Mouse (Mus musculus) CH12.LX (cell line): ENCODE measurements around the gene Wdr86. TPM values are rescaled to one million over a fixed set of nuclear protein-coding genes. Genes with fewer than 3 reads are reported as not detected.

Experiments used
- DNase-seq: peaks from one replicate; pipeline ENCODE4 v3.0.0-alpha.2; 2013; ENCODE audit errors: extremely low read depth
- H3K27ac ChIP-seq: 2 replicates; pipeline ENCODE4 v1.5.1; 2012; ENCODE audit warnings: low read depth, mild to moderate bottlenecking, control low read depth, moderate library complexity; ENCODE audit not compliant: insufficient read depth
- H3K27me3 ChIP-seq: replicated peaks from 2 replicates; pipeline ENCODE3; 2012; ENCODE audit warnings: inconsistent platforms
- H3K36me3 ChIP-seq, 2 experiments: replicated peaks in 1 of 2; 2 replicates each; pipeline versions ENCODE3 to v1.6.1; 2012; ENCODE audit warnings: inconsistent platforms in 1 of 2, low read length in 1 of 2, mild to moderate bottlenecking in 1 of 2, mixed read lengths in 1 of 2, moderate library complexity in 1 of 2; ENCODE audit not compliant: control insufficient read depth in 1 of 2, insufficient read depth in 1 of 2
- H3K4me1 ChIP-seq, 2 experiments: 2 replicates each; pipeline ENCODE4 v1.6.1; 2012; ENCODE audit warnings: inconsistent platforms in 1 of 2, moderate library complexity in 1 of 2; ENCODE audit not compliant: insufficient read depth in 2 of 2, control insufficient read depth in 1 of 2
- H3K4me2 ChIP-seq: 2 replicates; pipeline ENCODE4 v1.6.1; 2012; ENCODE audit warnings: low read depth, mild to moderate bottlenecking, control low read depth; ENCODE audit not compliant: poor library complexity, insufficient read depth, severe bottlenecking
- H3K4me3 ChIP-seq, 3 experiments: fragments of 150-350 bp in 1 of 3; sonication (generic) in 1 of 3; replicated peaks in 1 of 3; 2 replicates each; pipeline versions ENCODE3 to v1.5.1; 2011 to 2012; ENCODE audit warnings: low read depth in 2 of 3, low read length in 2 of 3, mild to moderate bottlenecking in 2 of 3, moderate library complexity in 2 of 3, control low read depth in 1 of 3, improper control_type of control experiment in 1 of 3, inconsistent platforms in 1 of 3, mixed read lengths in 1 of 3; ENCODE audit not compliant: poor library complexity in 1 of 3
- H3K79me2 ChIP-seq: replicated peaks from 2 replicates; pipeline ENCODE4 v1.6.1; 2012; ENCODE audit warnings: mild to moderate bottlenecking, moderate library complexity; ENCODE audit not compliant: control insufficient read depth, poor library complexity, insufficient read depth, severe bottlenecking; ENCODE audit errors: extremely low read depth
- H3K9ac ChIP-seq: 2 replicates; pipeline ENCODE4 v1.6.1; 2012; ENCODE audit warnings: low read depth, mild to moderate bottlenecking, control low read depth, moderate library complexity; ENCODE audit not compliant: insufficient read depth
- H3K9me3 ChIP-seq: replicated peaks from 2 replicates; pipeline ENCODE3; 2012; ENCODE audit warnings: low read length, inconsistent platforms, mixed read lengths
- BHLHE40 ChIP-seq: IDR thresholded peaks from 2 replicates; pipeline ENCODE4 v1.6.1; 2011; ENCODE audit warnings: mild to moderate bottlenecking, low read depth, low read length, improper control_type of control experiment
- CHD1 ChIP-seq: IDR thresholded peaks from 2 replicates; pipeline ENCODE4 v1.6.1; 2012; ENCODE audit warnings: low read depth, low read length, improper control_type of control experiment, inconsistent platforms
- CHD2 ChIP-seq: IDR thresholded peaks from 2 replicates; pipeline ENCODE4 v1.6.1; 2011; ENCODE audit warnings: low read length, improper control_type of control experiment
- CTCF ChIP-seq, 2 experiments: IDR thresholded peaks in 1 of 2; conservative IDR thresholded peaks in 1 of 2; 2 replicates each; pipeline ENCODE4 v1.5.1; 2011 to 2012; ENCODE audit warnings: low read depth in 2 of 2, low read length in 2 of 2, improper control_type of control experiment in 1 of 2, inconsistent platforms in 1 of 2, mild to moderate bottlenecking in 1 of 2, moderate library complexity in 1 of 2
- E2F4 ChIP-seq: IDR thresholded peaks from 2 replicates; pipeline ENCODE4 v1.6.1; 2011; ENCODE audit warnings: low read depth, low read length, improper control_type of control experiment; ENCODE audit not compliant: insufficient replicate concordance
- ELF1 ChIP-seq: IDR thresholded peaks from 2 replicates; pipeline ENCODE4 v1.6.1; 2014; ENCODE audit warnings: low read depth, mild to moderate bottlenecking, inconsistent platforms, low read length, improper control_type of control experiment
- EP300 ChIP-seq: IDR thresholded peaks from 2 replicates; pipeline ENCODE4 v1.6.1; 2011; ENCODE audit warnings: low read length, improper control_type of control experiment
- ETS1 ChIP-seq: conservative IDR thresholded peaks from 2 replicates; pipeline ENCODE4 v1.6.1; 2012; ENCODE audit warnings: low read depth, mild to moderate bottlenecking, inconsistent platforms, low read length, improper control_type of control experiment, moderate library complexity
- GABPA ChIP-seq: IDR thresholded peaks from 2 replicates; pipeline ENCODE4 v1.6.1; 2012; ENCODE audit warnings: low read depth, low read length, improper control_type of control experiment, inconsistent platforms; ENCODE audit not compliant: insufficient replicate concordance
- HCFC1 ChIP-seq: IDR thresholded peaks from 2 replicates; pipeline ENCODE4 v1.6.1; 2012; ENCODE audit warnings: low read depth, mild to moderate bottlenecking, inconsistent platforms, low read length, improper control_type of control experiment
- JUN ChIP-seq: IDR thresholded peaks from 2 replicates; pipeline ENCODE4 v1.6.1; 2011; ENCODE audit warnings: low read depth, mild to moderate bottlenecking, low read length, improper control_type of control experiment, moderate library complexity; ENCODE audit not compliant: insufficient read depth
- JUND ChIP-seq: conservative IDR thresholded peaks from 2 replicates; pipeline ENCODE4 v1.6.1; 2011; ENCODE audit warnings: low read depth, low read length, improper control_type of control experiment
- KAT2A ChIP-seq: IDR thresholded peaks from 2 replicates; pipeline ENCODE4 v1.6.1; 2012; ENCODE audit warnings: low read length, improper control_type of control experiment, inconsistent platforms; ENCODE audit not compliant: insufficient replicate concordance
- MAFK ChIP-seq: IDR thresholded peaks from 2 replicates; pipeline ENCODE4 v1.6.1; 2011; ENCODE audit warnings: low read length, improper control_type of control experiment; ENCODE audit not compliant: insufficient replicate concordance
- MAX ChIP-seq: IDR thresholded peaks from 2 replicates; pipeline ENCODE4 v1.6.1; 2011; ENCODE audit warnings: low read length, improper control_type of control experiment
- MAZ ChIP-seq: IDR thresholded peaks from 2 replicates; pipeline ENCODE4 v1.6.1; 2012; ENCODE audit warnings: low read depth, mild to moderate bottlenecking, inconsistent platforms, low read length, improper control_type of control experiment, moderate library complexity
- MEF2A ChIP-seq: IDR thresholded peaks from 2 replicates; pipeline ENCODE4 v1.6.1; 2014; ENCODE audit warnings: low read depth, mild to moderate bottlenecking, inconsistent platforms, low read length, improper control_type of control experiment, borderline replicate concordance
- MXI1 ChIP-seq: IDR thresholded peaks from 2 replicates; pipeline ENCODE4 v1.6.1; 2011; ENCODE audit warnings: mild to moderate bottlenecking, low read depth, low read length, improper control_type of control experiment
- MYC ChIP-seq: IDR thresholded peaks from 2 replicates; pipeline ENCODE4 v1.6.1; 2011; ENCODE audit warnings: low read depth, mild to moderate bottlenecking, improper control_type of control experiment, low read length
- NELFE ChIP-seq: IDR thresholded peaks from 2 replicates; pipeline ENCODE4 v1.6.1; 2011; ENCODE audit warnings: low read depth, low read length, improper control_type of control experiment
- NRF1 ChIP-seq: IDR thresholded peaks from 2 replicates; pipeline ENCODE4 v1.6.1; 2014; ENCODE audit warnings: low read depth, mild to moderate bottlenecking, inconsistent platforms, low read length, improper control_type of control experiment, moderate library complexity
- PAX5 ChIP-seq: IDR thresholded peaks from 2 replicates; pipeline ENCODE4 v1.6.1; 2012; ENCODE audit warnings: low read length, inconsistent platforms, mixed read lengths
- POLR2A ChIP-seq: IDR thresholded peaks from 2 replicates; pipeline ENCODE4 v1.6.1; 2011; ENCODE audit warnings: low read depth, mild to moderate bottlenecking, improper control_type of control experiment, low read length
- POLR2AphosphoS2 ChIP-seq: IDR thresholded peaks from 2 replicates; pipeline ENCODE4 v1.6.1; 2011; ENCODE audit warnings: low read depth, low read length, improper control_type of control experiment
- RAD21 ChIP-seq: IDR thresholded peaks from 2 replicates; pipeline ENCODE4 v1.6.1; 2011; ENCODE audit warnings: low read depth, mild to moderate bottlenecking, low read length, improper control_type of control experiment, moderate library complexity
- RCOR1 ChIP-seq: conservative IDR thresholded peaks from 2 replicates; pipeline ENCODE4 v1.6.1; 2012; ENCODE audit warnings: low read depth, mild to moderate bottlenecking, inconsistent platforms, low read length, improper control_type of control experiment
- SIN3A ChIP-seq: IDR thresholded peaks from 2 replicates; pipeline ENCODE4 v1.6.1; 2012; ENCODE audit warnings: low read length, improper control_type of control experiment, inconsistent platforms
- SMC3 ChIP-seq: IDR thresholded peaks from 2 replicates; pipeline ENCODE4 v1.6.1; 2011; ENCODE audit warnings: low read depth, low read length, improper control_type of control experiment
- TBP ChIP-seq: conservative IDR thresholded peaks from 2 replicates; pipeline ENCODE4 v1.6.1; 2011; ENCODE audit warnings: low read depth, low read length, improper control_type of control experiment
- TCF12 ChIP-seq: IDR thresholded peaks from 2 replicates; pipeline ENCODE4 v1.6.1; 2014; ENCODE audit warnings: low read depth, mild to moderate bottlenecking, inconsistent platforms, low read length, improper control_type of control experiment
- UBTF ChIP-seq: IDR thresholded peaks from 2 replicates; pipeline ENCODE4 v1.6.1; 2012; ENCODE audit warnings: low read depth, mild to moderate bottlenecking, inconsistent platforms, low read length, improper control_type of control experiment, moderate library complexity
- USF1 ChIP-seq: IDR thresholded peaks from 2 replicates; pipeline ENCODE4 v1.6.1; 2014; ENCODE audit warnings: low read depth, mild to moderate bottlenecking, inconsistent platforms, low read length, improper control_type of control experiment
- USF2 ChIP-seq: conservative IDR thresholded peaks from 2 replicates; pipeline ENCODE4 v1.6.1; 2011; ENCODE audit warnings: low read depth, low read length, improper control_type of control experiment
- ZC3H11A ChIP-seq: IDR thresholded peaks from 2 replicates; pipeline ENCODE4 v1.6.1; 2012; ENCODE audit warnings: low read depth, mild to moderate bottlenecking, inconsistent platforms, low read length, improper control_type of control experiment
- ZKSCAN1 ChIP-seq: IDR thresholded peaks from 2 replicates; pipeline ENCODE4 v1.6.1; 2012; ENCODE audit warnings: low read depth, inconsistent platforms, low read length, improper control_type of control experiment, borderline replicate concordance
- ZMIZ1 ChIP-seq: IDR thresholded peaks from 2 replicates; pipeline ENCODE4 v1.6.1; 2012; ENCODE audit warnings: low read depth, mild to moderate bottlenecking, inconsistent platforms, low read length, improper control_type of control experiment
- ZNF384 ChIP-seq: IDR thresholded peaks from 2 replicates; pipeline ENCODE4 v1.6.1; 2012; ENCODE audit warnings: low read depth, low read length, improper control_type of control experiment, inconsistent platforms
- dilution Hi-C: fragments of 300-500 bp; cut with MboI; formaldehyde crosslinking; loops from 2 replicates; pipeline ENCODE4 v1.14.3; 2020; ENCODE audit warnings: low sequenced_read_pairs; ENCODE audit not compliant: extremely low pct_unique_long_range_greater_than_20kb, extremely low pct_ligation_motif_present
- in situ Hi-C: fragments of 300-500 bp; cut with MboI; formaldehyde crosslinking; loops from 3 replicates; pipeline ENCODE4 v1.14.3; 2019; ENCODE audit warnings: low sequenced_read_pairs, low pct_ligation_motif_present, low pct_unique_long_range_greater_than_20kb, mixed read lengths
- polyA plus RNA-seq: library from polyadenylated mRNA; unstranded; fragments of >175 nt; gene quantifications from 2 replicates; pipeline ENCODE4 v1.2.1, GENCODE M21; 2012; ENCODE audit warnings: low read depth; ENCODE audit not compliant: insufficient read length
- total RNA-seq, 2 experiments: library from RNA; depleted of rRNA; stranded (reverse); fragments of 300-350 nt in 1 of 2; fragments of >200 nt in 1 of 2; gene quantifications; 2 replicates each; pipeline ENCODE4 v1.2.3; 2012 to 2014

Wdr86 gene
- total and polyA plus RNA-seq, 3 experiments, result 0.08 to 0.16 TPM; not detected in 1

- in situ Hi-C loops, result no loop called here
- dilution Hi-C loops, result no loop called here
- peak overlapping the region; percentile 5; the same call in 1 of the 2 replicates for H3K27ac ChIP-seq
- peaks cover 2% of the 10 kb centered on the region for H3K27me3 ChIP-seq
- H3K4me2 ChIP-seq, result peak overlapping the region; percentile 95
- peak overlapping the region; percentile 60 to 71 (median 65) for H3K4me3 ChIP-seq
- H3K36me3 ChIP-seq, result no peaks in the 10 kb centered on the region
- DNase-seq, result peak; percentile 89
- H3K4me1 ChIP-seq, result peaks cover 6 to 36% of the 10 kb centered on the region in 2 experiments
- no peaks in the 10 kb centered on the region for H3K79me2 ChIP-seq
- peak overlapping the region; percentile 54 for H3K9ac ChIP-seq
- H3K9me3 ChIP-seq, result no peaks in the 10 kb centered on the region
- TF ChIP-seq NRF1, result peak; percentile 64
- no peak for TF ChIP-seq JUND
- 0 out of 2 replicates have a peak, but pooled peaks have one; percentile 25 for TF ChIP-seq MEF2A
- no peak for TF ChIP-seq CHD1
- peak; percentile 74; the same call in 1 of the 2 replicates for TF ChIP-seq UBTF
- no peak for TF ChIP-seq TBP
- no peak for TF ChIP-seq RCOR1
- TF ChIP-seq MYC, result 0 out of 2 replicates have a peak, but pooled peaks have one; percentile 15
- no peak for TF ChIP-seq GABPA
- TF ChIP-seq ETS1, result no peak
- peak; percentile 67; the same call in 1 of the 2 replicates for TF ChIP-seq POLR2A
- TF ChIP-seq ELF1, result no peak; the same call in 1 of the 2 replicates
- no peak for TF ChIP-seq ZNF384
- TF ChIP-seq KAT2A, result no peak
- peak; percentile 30; the same call in 1 of the 2 replicates for TF ChIP-seq HCFC1
- no peak for TF ChIP-seq PAX5
- no peak for TF ChIP-seq EP300
- no peak for TF ChIP-seq USF2
- no peak for TF ChIP-seq USF1
- peak; percentile 67 for TF ChIP-seq TCF12
- peak; percentile 29 for TF ChIP-seq RAD21
- TF ChIP-seq SMC3, result peak; percentile 64
- no peak for TF ChIP-seq JUN
- peak in 1 of 2 experiments; percentile 77; a peak in 2 of 4 replicates for TF ChIP-seq CTCF (conservative IDR thresholded peaks at IDR 0.05 in 1 of 2, IDR thresholded peaks at IDR 0.05 in 1 of 2; ENCODE audit: low read depth in 2 of 2, low read length in 2 of 2)
- 0 out of 2 replicates have a peak, but pooled peaks have one; percentile 38 for TF ChIP-seq NELFE
- no peak for TF ChIP-seq ZKSCAN1
- TF ChIP-seq E2F4, result no peak
- TF ChIP-seq ZMIZ1, result no peak
- TF ChIP-seq CHD2, result peak; percentile 19
- TF ChIP-seq POLR2AphosphoS2, result no peak
- TF ChIP-seq BHLHE40, result 0 out of 2 replicates have a peak, but pooled peaks have one; percentile 23
- no peak for TF ChIP-seq ZC3H11A
- TF ChIP-seq SIN3A, result no peak
- TF ChIP-seq MAFK, result no peak
- peak; percentile 40; the same call in 1 of the 2 replicates for TF ChIP-seq MXI1
- no peak; the same call in 1 of the 2 replicates for TF ChIP-seq MAX
- no peak for TF ChIP-seq MAZ
Observed at GRCm38 (mm10) chr5:24750321-24751304, 20.1 kb upstream of the Wdr86 start.
